Mouse (Mus musculus) liver, embryonic 13.5 days (tissue): Measurements from ENCODE around the gene S100a16. TPM values are rescaled to one million over a fixed set of nuclear protein-coding genes. Genes with fewer than 3 reads are reported as not detected.

ENCODE experiments used
- ATAC-seq: fragments of 200-750 bp; cut with Nextera tagmentation; 2 replicates; pipeline ENCODE4 v1.8.0; 2017; ENCODE audit warnings: low read depth, mild to moderate bottlenecking, moderate number of reproducible peaks, moderate library complexity
- DNase-seq: peaks from one replicate; pipeline ENCODE4 v3.0.0; 2022
- H3K27ac ChIP-seq: fragments of 300-500 bp; sonication (generic); 2 replicates; pipeline ENCODE4 v1.5.1; 2015; ENCODE audit warnings: moderate library complexity, mild to moderate bottlenecking, inconsistent platforms
- H3K27me3 ChIP-seq: fragments of 300-500 bp; sonication (generic); 2 replicates; pipeline ENCODE4 v1.6.1; 2015; ENCODE audit warnings: mild to moderate bottlenecking, inconsistent platforms
- H3K36me3 ChIP-seq: fragments of 300-500 bp; sonication (generic); 2 replicates; pipeline ENCODE4 v1.6.1; 2015; ENCODE audit warnings: mild to moderate bottlenecking, inconsistent platforms
- H3K4me1 ChIP-seq: fragments of 300-500 bp; sonication (generic); replicated peaks from 2 replicates; pipeline ENCODE4 v1.6.1; 2015; ENCODE audit warnings: inconsistent platforms
- H3K4me2 ChIP-seq: fragments of 300-500 bp; sonication (generic); 2 replicates; pipeline ENCODE4 v1.6.1; 2015; ENCODE audit warnings: inconsistent platforms, mild to moderate bottlenecking, moderate library complexity
- H3K4me3 ChIP-seq: fragments of 300-500 bp; sonication (generic); replicated peaks from 2 replicates; pipeline ENCODE4 v1.5.1; 2015; ENCODE audit warnings: mild to moderate bottlenecking, inconsistent platforms
- H3K9ac ChIP-seq: fragments of 300-500 bp; sonication (generic); 2 replicates; pipeline ENCODE4 v1.6.1; 2015; ENCODE audit warnings: mild to moderate bottlenecking, inconsistent platforms
- H3K9me3 ChIP-seq: fragments of 300-500 bp; sonication (generic); replicated peaks from 2 replicates; pipeline ENCODE4 v1.6.1; 2016; ENCODE audit warnings: inconsistent platforms
- WGBS: fragments of 180-500 bp; shearing (Covaris S2); methylation state at CpG from one replicate; pipeline ENCODE4 v1.1.7; 2015; ENCODE audit not compliant: insufficient replicate concordance; 5-methylcytosine and 5-hydroxymethylcytosine counted together
- polyA plus RNA-seq: library from polyadenylated mRNA; unstranded; fragments of >200 nt; fragmentation: Nextera tagmentation; extraction: Ambion mirVana; gene quantifications from 2 replicates; pipeline ENCODE4 v1.2.1, GENCODE M21; 2015

Gene S100a16
- polyA plus RNA-seq, 1 experiment from 2014 or later: 26.4 TPM

DNA sequence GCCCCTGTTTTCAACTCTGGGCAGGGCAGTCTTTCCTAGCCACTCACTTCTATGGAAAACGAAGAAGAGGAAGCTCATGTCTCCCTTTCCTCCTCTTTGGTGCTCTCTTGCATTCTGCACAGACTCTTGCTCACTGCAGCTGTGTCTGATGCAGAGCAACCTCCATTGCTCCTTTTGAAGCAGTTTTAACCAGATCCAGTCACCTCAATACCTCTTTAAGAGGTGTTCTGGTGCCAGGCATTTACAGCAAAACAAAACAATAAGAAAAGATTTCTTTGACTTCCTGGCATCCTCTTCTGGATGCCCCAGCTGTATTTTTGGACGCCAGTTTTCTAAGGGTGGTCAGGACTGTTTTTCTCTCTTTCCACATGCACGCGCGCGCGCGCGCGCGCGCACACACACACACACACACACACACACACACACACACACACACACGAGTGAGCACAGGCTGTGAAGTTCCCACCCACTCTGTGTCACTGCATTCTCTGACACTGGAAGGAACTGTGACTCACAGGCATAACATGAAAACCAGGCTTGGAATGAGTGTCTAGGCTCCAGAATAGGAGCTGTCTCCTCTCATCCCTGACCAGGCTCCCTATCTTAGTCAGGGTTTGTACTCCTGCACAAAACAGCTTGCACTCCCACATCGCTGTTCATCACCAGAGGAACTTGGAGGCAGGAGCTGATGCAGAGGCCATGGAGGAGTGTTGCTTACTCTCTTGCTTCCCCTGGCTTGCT, 50.5 kb downstream of the S100a16 start:
- Histone ChIP-seq H3K4me3 (no peak overlapping the region), H3K27me3 (no peaks in the 10 kb centered on the region), H3K4me2 (no peak overlapping the region), H3K9me3 (no peaks in the 10 kb centered on the region), H3K4me1 (no peaks in the 10 kb centered on the region), H3K36me3 (no peaks in the 10 kb centered on the region), H3K9ac (no peak overlapping the region), H3K27ac (no peak overlapping the region)
- WGBS: 77% methylated on average over 14 of the region's 14 CpGs
- DNase-seq (no peak), ATAC-seq (no peak)

GRCm38 (mm10) chr3:90589390-90589789, 52.3 kb downstream of the S100a16 start:
- no peak overlapping the region for H3K9ac ChIP-seq

GRCm38 (mm10) chr3:90589947-90590346, 52.9 kb downstream of the S100a16 start, which contains the start of gene S100a2:
Gene S100a2, plus strand, starts transcription at chr3:90590247.
- Histone ChIP-seq H3K9ac (no peak within 1 kb of the TSS), H3K27me3 (no peaks in the 10 kb centered on the region), H3K36me3 (no peaks in the 10 kb centered on the region), H3K27ac (no peak within 1 kb of the TSS), H3K4me2 (no peak within 1 kb of the TSS), H3K9me3 (no peaks in the 10 kb centered on the region), H3K4me3 (no peak within 1 kb of the TSS), H3K4me1 (no peaks in the 10 kb centered on the region)
- ATAC-seq: no peak
- 60% methylated on average over 8 of the region's 8 CpGs for WGBS
- no peak for DNase-seq

More at GRCm38 (mm10) chr3:90589390-90589789, 52.3 kb downstream of the S100a16 start:
- Histone ChIP-seq H3K4me3 (no peak overlapping the region), H3K27ac (no peak overlapping the region), H3K36me3 (no peaks in the 10 kb centered on the region), H3K4me1 (no peaks in the 10 kb centered on the region), H3K27me3 (no peaks in the 10 kb centered on the region), H3K9me3 (no peaks in the 10 kb centered on the region), H3K4me2 (no peak overlapping the region)
- ATAC-seq (no peak), DNase-seq (no peak)
- WGBS: 36% methylated on average over 6 of the region's 6 CpGs

Other genes starting within 250 kb of the S100a16 start
- gene Gatad2b, start 244.1 kb upstream of the S100a16 start, polyA plus RNA-seq: 3.7 and 4.0 TPM in 2 replicates
- gene Slc27a3, start 147.3 kb upstream of the S100a16 start, polyA plus RNA-seq: 1.5 and 1.6 TPM in 2 replicates
- 10.0 and 11.7 TPM in 2 replicates for gene Ints3, start 103.6 kb upstream of the S100a16 start, polyA plus RNA-seq
- gene Npr1, start 71.4 kb upstream of the S100a16 start, polyA plus RNA-seq: 4.0 TPM in 2 replicates
- gene Ilf2, start 61.1 kb upstream of the S100a16 start, polyA plus RNA-seq: 75.0 and 85.0 TPM in 2 replicates
- gene Snapin, start 46.2 kb upstream of the S100a16 start, polyA plus RNA-seq: 21.2 and 22.9 TPM in 2 replicates
- gene Chtop, start 27.8 kb upstream of the S100a16 start, polyA plus RNA-seq: 65.8 and 72.5 TPM in 2 replicates
- 14.7 and 16.0 TPM in 2 replicates for gene S100a1, start 22.9 kb upstream of the S100a16 start, polyA plus RNA-seq
- gene S100a13, start 22.8 kb upstream of the S100a16 start, polyA plus RNA-seq: 19.8 and 20.6 TPM in 2 replicates
- gene S100a14, start 10.4 kb upstream of the S100a16 start, polyA plus RNA-seq: not detected in 2 replicates
- gene S100a3, start 23.3 kb downstream of the S100a16 start, polyA plus RNA-seq: not detected in 2 replicates
- not detected in 2 replicates for gene S100a2, start 53.0 kb downstream of the S100a16 start, polyA plus RNA-seq
- gene Gm42674, start 64.7 kb downstream of the S100a16 start, polyA plus RNA-seq: not detected in 2 replicates
- 0.58 and 0.59 TPM in 2 replicates for gene S100a4, start 66.5 kb downstream of the S100a16 start, polyA plus RNA-seq
- not detected in 2 replicates for gene S100a5, start 71.3 kb downstream of the S100a16 start, polyA plus RNA-seq
- 6.1 and 7.2 TPM in 2 replicates for gene S100a6, start 75.6 kb downstream of the S100a16 start, polyA plus RNA-seq
- not detected in 2 replicates for gene S100a7a, start 116.8 kb downstream of the S100a16 start, polyA plus RNA-seq
- 354 and 390 TPM in 2 replicates for gene S100a8, start 131.7 kb downstream of the S100a16 start, polyA plus RNA-seq
- gene S100a9, start 158.5 kb downstream of the S100a16 start, polyA plus RNA-seq: 208 and 228 TPM in 2 replicates
- not detected in 2 replicates for gene Pglyrp4, start 189.7 kb downstream of the S100a16 start, polyA plus RNA-seq
- gene Gm5849, start 240.6 kb downstream of the S100a16 start, polyA plus RNA-seq: not detected in 2 replicates